Mouse (Mus musculus) left cerebral cortex, postnatal 10 days (tissue): ENCODE data around the gene Eif2ak4. TPM values are rescaled to one million over a fixed set of nuclear protein-coding genes. Genes with fewer than 3 reads are reported as not detected.

Experiments used
- DNase-seq, 2 experiments: peaks; one replicate each; pipeline ENCODE4 v3.0.0; 2021 to 2022; ENCODE audit warnings: low spot score in 2 of 2, mixed read lengths in 1 of 2; ENCODE audit errors: extremely low spot score in 1 of 2
- intact Hi-C: fragments of 180-260 bp; cut with DNase I; formaldehyde crosslinking; loops from one replicate; pipeline ENCODE4 v1.15.1; 2025
- total RNA-seq, 2 experiments: library from RNA; stranded (reverse); gene quantifications; 2 replicates each; pipeline ENCODE4 v1.2.3; 2021

The Eif2ak4 gene
- 10 to 100 TPM; 20.1 to 20.8 TPM for total RNA-seq

DNA sequence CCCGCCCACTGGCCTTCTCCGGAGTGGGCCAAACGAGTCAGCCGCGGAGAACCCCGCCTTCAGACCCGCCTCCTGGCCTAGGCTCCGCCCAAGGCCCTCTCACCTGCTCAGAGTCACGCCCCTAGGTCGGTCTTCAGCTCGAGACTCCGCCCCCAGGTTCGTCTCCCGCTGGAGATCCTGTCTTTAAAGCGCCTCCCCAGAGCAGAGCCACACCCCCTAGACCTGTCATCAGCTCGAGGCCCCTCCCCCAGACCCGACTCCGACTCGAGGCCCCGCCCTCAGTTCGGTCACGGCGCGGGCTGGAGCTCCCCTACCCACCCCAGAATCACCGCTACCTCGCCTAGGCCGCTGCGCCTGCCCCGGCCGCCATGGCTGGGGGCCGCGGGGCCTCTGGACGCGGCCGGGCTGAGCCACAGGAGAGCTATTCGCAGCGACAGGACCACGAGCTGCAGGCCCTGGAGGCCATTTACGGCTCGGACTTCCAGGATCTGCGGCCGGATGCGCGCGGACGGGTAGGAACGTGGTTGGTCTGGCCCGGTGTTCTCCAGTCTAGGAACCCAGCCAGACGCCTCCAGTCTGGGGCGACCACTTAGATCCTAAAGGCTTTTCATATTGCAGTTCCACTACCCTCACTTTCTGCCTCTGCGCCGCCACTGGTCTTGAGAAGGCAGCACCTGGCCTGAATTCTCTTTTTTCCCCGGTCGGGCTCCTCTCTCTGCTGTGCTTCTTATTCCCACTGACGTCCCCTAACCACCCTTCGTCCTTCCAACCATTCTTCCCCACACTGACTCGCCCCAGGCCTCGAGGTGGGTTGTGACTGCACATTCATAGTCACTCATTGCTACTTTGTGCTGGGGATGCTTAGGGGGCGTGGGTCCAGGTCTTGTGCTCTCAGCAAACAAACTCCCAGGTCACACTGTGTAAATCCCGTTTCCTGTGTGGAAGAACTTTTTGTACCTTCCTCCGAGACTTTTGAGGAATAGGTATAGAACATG, at the start of gene Eif2ak4:
TSS of gene Eif2ak4 (plus strand) at position 278 of the 995 bp plus-strand sequence.
- DNase-seq = peak; percentile 97 to 99
- intact Hi-C loops = no loop called here

DNA sequence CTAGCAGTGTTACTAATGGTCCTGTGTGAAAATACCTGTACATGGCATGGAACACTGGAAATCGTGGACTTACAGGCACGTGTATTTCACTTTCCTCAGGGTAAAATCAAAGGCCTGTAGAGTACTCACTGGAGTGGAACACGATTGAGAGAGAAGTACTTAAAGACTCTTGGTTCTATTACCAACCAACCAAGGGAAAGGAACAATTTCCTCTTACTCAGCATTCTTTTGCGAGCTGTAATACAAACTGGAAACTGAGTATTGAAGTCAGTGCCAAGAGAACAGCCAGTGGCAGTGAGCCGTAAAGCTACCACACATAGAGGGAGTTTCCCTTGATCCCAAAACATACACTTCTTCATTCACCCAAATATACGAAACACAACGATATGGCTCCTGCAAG, 47.1 kb upstream of the Eif2ak4 start:
- DNase-seq = no peak
- intact Hi-C loops = no loop called here

DNA sequence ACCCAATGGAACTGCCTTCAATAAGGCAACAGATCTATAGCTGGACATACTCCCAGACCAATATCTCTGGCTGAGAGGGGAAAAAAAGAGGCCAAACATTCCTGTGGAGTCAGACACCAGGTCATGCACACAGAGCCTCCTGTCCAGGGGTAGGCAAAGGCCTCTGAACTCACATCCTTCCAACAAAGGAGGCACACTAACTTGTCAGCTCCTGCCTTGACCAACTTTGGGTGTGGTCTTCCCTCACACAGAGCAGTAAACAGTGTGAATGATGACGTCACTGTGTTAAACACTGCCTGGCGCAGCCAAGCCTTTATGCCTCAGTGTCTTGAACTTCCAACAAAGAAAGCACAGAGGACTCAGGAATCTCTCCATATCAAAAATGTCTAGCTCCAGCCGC, 44.5 kb upstream of the Eif2ak4 start:
- no peak for DNase-seq
- intact Hi-C loops = no loop called here

DNA sequence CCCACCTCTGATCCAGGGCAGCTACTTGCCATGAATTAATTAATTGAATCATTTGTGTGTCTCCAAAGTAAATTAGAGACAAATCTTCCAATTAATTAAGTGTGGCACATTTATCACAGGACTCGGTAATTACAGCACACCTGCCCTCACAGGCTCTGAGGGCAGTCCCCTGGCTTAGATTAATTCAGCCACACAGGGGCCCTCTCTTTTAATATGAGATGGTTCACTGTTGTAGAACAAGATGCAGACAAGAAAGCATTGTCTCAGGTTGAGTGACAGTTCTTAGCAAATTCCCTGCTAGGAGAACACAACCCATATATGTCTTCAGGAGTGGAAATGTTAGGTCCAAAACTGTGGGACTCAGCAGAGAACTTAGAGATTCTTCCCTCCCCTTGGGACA, 42.9 kb upstream of the Eif2ak4 start:
- intact Hi-C loops = no loop called here
- no peak for DNase-seq

DNA sequence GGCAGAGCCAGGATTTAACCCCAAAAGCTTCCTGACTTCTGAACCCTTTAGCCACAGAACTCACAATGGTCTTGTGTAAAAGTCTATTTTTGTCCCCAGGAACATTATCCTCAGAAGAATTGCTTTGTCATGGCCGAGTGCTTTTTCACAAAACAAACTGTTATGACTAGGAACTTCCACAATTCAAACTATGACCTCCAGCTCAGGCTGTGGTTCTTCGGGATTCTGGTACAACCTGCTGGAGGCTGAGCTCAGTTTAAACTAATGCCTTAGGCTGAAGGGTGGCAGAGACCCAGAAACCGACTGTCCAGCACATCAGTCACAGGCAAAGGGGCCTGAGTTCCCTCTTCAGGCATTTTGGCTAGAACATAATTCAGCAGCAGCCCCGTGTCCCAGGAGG, 34.9 kb upstream of the Eif2ak4 start:
- no peak for DNase-seq
- intact Hi-C loops = no loop called here

DNA sequence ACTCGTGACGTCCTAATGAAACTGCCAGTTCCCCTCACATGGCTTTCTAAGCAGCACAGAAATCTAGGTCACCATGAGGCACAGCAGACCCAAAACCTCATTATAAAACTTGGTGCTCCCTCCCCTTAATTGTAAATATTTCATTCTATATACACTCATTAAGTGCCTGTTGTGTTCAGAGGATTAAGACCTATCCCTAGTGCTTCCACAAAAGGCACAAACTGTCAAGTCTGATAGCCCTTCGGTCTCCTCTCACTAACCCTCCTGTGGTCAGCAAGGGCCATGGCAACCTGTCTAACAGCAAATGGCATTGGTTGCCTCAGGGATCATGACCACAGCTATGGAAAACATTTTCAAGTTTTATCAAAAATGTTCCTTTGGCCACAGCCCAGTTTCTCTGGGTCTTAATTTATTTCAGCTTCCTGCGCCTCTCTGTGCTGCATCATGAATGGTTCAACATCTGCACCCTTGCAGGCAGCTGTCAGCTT, 34.5 kb upstream of the Eif2ak4 start:
- DNase-seq = no peak
- intact Hi-C loops = no loop called here

DNA sequence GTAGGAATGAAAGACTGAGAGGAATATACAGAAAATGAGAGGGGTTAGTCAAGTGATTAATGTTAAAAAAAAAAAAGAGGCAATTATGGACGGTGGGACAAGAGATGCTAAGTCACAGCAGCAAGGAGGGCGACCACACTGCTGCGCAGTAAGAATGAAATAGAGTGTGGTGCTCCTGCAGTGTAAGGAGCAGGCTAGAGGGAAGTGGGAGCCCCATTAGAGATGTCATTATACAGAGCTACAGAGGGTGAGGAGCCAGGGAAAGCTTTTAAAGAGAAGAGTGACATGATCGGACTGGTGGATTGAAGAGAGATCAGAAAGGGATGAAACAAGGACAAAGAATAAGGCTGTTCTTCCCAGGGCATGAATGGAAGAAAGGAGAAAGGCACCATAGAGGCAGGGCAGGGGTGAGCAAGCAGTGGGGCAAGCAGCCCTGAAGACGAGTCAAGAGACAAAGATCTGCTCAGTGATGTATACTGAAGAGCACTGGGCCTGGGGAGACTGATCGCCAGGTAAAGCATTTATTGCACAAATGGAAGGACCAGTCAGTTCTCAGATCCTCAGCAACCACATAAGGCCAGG, 33.2 kb upstream of the Eif2ak4 start:
- intact Hi-C loops = no loop called here
- DNase-seq = no peak

DNA sequence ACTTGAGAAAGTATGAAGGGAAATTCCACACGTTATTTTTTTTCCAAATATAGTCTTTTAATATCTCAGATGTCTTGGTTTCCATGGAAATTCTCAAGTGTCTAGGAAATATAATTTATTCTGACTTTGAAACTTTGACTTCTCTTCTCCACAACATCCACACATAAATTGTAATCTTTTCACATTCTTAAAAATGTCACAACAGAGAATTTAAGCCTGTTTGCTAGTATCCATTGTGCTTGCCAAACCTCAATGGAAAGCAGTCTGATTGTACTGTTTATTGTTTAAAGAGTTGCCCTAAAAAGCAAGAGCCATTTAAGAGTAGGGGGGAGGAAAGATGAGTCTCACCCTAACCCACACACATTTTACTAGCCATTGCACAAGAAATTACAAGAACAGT, 16.6 kb upstream of the Eif2ak4 start:
- intact Hi-C loops = loop anchor here (10.0 kb wide), 1 partner anchor 107 kb away; no protein-coding TSS in a partner anchor
- DNase-seq = no peak

DNA sequence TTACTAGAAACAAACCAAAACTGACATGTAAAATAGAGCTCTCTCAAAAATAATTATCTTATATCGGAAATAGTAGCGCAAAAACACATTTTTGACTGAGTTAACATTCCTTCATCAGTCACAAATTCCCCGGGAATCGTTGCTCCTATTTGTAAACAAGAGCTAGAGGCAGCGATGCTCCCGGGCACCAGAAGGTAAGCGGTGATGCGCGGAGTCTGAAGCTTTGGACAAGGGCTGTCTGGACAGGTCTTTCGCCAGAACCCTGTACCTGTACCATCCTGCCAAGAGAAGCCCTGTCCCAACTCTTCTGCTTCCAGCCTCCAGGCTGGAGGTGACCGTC, 15.9 kb upstream of the Eif2ak4 start:
- DNase-seq = no peak
- intact Hi-C loops = loop anchor here (10.0 kb wide), 1 partner anchor 108 kb away; no protein-coding TSS in a partner anchor

DNA sequence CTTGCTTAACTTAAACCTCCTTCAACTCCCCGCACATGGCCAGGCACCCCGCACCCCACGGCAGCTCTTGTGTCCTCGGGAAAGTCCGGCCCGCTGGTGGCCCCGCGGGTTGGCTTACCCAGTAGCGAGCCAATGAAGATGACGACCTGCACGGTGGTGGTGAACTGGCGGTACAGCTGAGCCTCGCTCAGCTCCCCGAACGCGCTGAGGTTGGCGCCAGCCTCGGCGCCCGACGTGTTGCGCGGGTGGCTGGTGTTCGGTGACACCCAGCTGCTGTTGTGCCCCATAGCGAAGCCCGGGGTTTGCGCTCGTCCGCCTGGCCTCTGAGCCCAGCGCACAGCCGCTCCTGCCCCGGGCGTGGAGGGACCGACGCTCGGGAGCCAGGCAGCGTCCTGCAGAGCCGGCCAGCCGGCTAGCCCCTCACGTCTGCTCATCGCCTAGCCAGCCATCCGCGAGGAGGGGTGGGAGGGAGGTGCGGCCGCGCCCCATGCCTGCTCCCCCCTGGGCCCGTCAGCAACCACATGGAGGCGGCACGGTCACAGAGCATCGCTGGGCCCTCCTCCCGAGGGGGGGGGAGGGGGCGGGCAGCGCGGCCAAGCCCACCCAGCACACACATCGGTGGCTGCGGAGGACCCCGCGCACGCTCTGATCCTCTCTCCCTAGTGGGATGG, 15.4 kb upstream of the Eif2ak4 start, which contains the start of gene Gpr176:
TSS of gene Gpr176 (minus strand) at position 519 of the 671 bp plus-strand sequence.
- DNase-seq = peak; percentile 42 to 74
- intact Hi-C loops = loop anchor here (10.0 kb wide), 1 partner anchor 108 kb away; no protein-coding TSS in a partner anchor

DNA sequence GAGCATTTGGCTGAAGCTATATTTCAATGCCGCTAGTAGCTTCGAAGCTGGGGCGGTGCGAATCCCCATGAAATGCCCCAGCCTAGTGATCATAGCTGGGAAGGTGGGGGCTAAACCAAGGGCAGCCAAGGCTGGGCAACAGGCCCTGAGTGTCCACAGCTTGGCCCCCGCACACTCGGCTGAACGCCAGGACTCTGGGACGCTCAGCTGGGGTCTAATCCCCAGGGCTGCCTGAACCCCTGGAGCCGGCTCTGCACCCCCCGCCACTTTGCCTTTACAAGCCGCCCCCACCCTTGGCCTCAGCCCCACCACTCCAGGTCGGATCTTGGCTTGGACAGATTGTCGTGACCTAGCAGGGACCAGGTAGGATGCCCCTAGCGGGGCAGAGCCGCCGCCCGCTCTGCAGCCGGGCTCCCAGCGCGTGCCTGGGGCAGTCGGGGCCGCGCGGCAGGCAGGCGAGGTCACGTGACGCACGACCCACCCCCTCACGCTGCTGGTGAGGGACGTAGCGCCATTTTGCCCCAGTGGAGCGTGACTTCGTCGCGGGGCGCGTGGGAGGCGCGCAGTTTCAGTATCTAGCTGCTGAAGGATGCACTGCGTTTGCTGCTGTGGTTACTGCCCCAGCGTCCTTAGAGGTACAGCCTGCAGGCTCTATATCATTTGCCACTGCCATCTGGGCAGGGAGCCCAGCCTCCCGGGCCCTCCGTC, 14.7 kb upstream of the Eif2ak4 start:
- peak; percentile 84 to 93 for DNase-seq
- intact Hi-C loops = loop anchor here (10.0 kb wide), 1 partner anchor 109 kb away; no protein-coding TSS in a partner anchor

DNA sequence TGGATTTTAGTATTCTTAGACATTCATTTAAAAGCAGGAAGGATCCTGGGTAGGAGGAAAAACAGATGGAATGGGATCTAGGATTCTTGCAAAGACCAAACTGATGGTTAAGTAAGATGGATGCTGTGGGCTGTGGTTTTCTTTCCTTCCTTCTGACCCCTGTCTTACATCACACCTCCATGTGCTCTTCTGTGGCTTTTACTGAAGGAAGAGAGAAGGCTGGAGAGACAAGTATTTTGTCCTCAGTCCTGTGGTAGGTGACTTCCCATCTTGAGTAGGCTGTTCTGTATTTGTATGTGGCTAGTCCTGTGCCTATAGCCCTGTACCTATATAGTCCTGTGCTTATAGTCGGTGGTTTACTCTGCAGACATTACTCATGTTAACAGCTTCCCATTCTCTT, 12.9 kb upstream of the Eif2ak4 start:
- intact Hi-C loops = loop anchor here (10.0 kb wide), 1 partner anchor 111 kb away; no protein-coding TSS in a partner anchor
- no peak for DNase-seq

DNA sequence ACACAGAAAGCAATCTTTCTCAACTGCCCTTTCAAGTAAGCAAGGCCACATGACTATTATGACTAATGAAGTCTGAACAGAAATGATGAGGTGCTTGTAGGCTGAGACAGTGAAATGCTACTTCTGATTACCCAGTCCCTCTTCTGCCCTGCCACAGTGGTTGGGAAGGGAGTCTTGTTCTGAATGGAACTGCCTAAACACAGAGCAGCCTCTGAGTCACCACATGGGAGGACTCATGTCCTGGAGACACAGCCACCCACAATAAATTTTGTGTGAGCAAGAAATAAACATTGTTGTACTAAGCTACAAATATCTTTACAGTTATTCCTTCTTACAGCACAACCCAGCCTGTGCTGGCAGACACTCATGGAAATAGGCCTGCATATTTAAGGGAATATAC, 12.5 kb upstream of the Eif2ak4 start:
- no peak for DNase-seq
- intact Hi-C loops = loop anchor here (10.0 kb wide), 1 partner anchor 111 kb away; no protein-coding TSS in a partner anchor

DNA sequence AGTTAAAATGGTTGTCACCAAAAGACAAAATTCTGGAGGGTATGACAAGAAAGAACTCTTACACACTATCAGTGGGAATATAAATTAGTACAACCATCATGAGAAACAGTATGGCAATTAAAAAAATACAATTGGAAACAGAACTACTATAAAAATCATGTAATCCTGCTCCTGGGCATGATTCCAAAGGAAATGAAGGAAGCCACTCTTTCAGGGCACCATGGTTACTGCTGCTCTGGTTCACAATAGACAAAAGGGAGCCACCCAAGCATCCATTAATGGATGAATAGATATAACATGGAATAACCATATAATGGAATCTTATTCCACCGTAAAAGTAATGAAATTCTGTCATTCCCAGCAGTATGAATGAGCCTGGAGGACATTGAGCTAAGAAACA, 8.7 kb upstream of the Eif2ak4 start:
- intact Hi-C loops = loop anchor here (10.0 kb wide), 1 partner anchor 115 kb away; no protein-coding TSS in a partner anchor
- no peak for DNase-seq

DNA sequence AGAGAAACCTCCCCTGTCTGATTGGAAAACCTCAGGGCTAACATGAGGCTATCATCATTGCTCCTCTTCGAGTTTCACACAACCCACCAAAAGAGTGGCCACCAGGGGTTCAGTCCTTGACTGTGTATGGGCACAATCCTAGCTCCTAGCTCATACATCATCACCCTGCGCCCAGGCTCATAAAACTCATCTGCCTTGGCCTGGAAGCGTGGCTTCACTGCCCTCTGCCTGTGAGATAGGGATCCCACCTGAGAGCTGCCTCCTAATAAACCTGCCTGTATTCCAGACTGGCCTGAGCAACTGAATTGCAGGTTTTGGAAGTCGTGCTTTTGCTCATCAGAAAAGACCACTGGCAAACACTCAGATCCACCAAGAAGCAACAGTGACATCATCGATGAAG, 5.0 kb upstream of the Eif2ak4 start:
- no peak for DNase-seq
- intact Hi-C loops = no loop called here

DNA sequence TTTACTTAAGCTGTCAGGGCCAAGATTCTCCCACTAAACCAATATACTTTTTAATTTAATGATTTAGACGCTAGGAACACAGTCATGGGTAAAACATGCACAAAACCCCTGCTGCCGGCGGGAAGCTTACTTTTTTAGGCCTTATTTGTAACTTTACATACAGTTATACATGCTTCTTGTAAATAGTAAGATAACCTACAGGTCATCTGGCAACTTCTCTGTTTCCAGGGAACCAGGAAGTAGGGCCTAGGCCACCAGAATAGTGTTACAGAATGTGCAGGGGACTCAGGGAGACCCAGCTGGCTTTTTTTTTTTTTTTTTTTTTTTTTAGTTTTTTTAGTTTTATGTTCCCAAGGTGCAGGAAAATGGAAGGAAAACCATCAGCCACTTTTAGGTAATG, 1.2 kb downstream of the Eif2ak4 start:
- intact Hi-C loops = no loop called here
- DNase-seq = no peak

DNA sequence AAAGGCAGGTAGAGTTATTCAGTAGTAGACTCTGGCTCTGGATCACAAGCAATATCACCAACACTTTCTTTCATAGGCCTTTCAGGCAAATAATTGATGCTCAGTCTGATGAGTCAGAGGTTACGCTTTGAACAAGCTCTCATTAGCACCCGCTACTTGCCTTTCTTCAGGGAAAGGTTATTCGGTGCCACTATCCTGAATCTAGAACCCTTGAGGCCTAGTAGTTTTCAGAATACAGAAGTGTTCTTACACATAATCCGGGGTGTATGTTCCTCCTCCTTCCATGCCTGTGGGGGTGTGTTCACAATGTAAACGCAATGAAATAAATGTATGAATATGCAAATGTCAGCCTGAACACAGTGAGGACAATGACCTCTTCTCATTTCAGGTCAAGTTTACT, 1.7 kb downstream of the Eif2ak4 start:
- intact Hi-C loops = no loop called here
- DNase-seq = no peak

DNA sequence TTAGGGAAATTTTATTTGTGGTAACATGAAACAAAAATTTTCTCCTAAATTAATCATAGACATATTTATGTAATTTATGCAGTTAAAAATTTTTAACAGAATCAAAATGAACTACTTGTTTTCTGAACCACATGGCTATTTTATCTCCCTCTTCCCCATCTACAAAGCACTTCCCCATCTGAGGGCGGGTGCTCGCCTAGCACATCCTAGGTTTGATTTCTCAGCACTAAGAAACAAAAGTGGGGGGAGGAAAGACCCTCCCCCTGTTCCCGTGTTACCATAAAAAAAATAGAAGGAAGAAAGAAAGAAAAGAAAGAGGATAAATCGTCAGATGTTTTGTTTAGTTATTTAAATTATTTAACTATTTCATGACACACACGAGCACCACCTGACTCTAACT, 2.8 kb downstream of the Eif2ak4 start:
- intact Hi-C loops = no loop called here
- DNase-seq = no peak

DNA sequence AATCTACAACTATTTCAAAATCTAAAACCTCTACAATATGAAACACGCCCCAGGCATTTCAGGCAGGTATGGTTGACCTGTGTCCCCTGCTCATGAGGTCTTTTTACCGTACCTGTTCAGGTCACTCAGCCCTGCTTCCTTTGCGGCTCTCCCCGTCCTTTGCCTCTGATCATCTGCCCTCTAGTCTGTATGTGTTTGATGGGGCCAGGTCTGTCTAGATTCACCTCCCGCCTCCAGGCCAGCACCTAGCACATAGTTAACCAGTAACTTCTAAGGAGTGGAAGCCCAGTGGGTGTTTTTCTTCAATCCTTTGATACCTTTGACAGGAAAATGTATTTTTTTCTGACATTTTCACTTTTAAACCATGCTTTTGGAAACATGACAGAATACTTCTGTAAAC, 11.3 kb downstream of the Eif2ak4 start:
- no peak for DNase-seq
- intact Hi-C loops = no loop called here
